Mouse (Mus musculus) urinary bladder, postnatal 36 days (tissue): ENCODE data around the gene Gm12569.

ENCODE experiments used
- DNase-seq, 2 experiments: peaks; one replicate each; pipeline ENCODE4 v3.0.0; 2022; ENCODE audit warnings: low spot score in 2 of 2, mixed read lengths in 1 of 2

Gm12569 gene

GRCm38 (mm10) chr11:51220308-51220707 lies at the start of gene Gm12569:
TSS of gene Gm12569 (plus strand) at chr11:51220473.
- DNase-seq = no peak

DNA sequence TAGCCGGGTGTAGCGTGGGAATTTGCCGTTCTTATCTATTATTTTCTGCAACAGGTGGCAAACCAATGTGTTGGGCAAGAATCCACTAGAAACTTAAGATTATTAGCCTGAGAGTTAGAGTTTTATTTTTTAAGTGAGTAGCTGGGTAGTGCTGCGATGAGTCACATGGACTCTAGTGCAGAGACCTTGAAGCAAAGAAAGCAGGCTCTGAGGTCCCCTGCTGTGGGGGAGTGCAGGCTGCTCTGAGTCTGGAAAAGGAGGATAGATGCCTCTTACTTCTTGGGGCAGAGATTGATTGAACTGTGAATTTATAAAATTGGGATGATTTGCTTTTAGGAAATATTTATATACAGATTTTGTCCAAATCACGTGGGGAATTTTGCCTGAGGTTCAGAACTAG lies 17.5 kb upstream of the Gm12569 start:
- no peak for DNase-seq

- no peak for DNase-seq
Observed at GRCm38 (mm10) chr11:51207758-51208157, 12.5 kb upstream of the Gm12569 start.

GRCm38 (mm10) chr11:51211426-51211825 lies 8.8 kb upstream of the Gm12569 start:
- no peak for DNase-seq

DNA sequence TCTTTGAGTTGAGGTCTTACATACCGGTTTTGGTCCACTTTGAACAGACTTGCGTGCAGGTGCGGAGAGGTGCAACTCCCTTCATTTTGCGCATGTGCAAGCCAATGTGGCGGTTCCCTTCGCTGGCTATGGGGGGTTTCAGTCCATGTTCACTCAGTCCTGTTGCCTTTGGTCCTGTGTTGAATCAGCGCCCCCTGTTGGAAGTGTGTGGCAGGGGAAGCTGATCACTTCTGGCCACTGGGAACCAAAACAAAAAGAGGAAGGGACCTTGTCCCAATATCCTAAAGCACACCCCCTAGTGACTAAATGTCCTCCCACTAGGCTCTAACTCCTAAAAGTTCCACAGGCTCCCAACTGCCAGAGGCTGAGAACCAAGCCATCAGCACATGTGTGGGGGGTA lies 6.3 kb upstream of the Gm12569 start:
- no peak for DNase-seq

- DNase-seq = no peak
Observed at GRCm38 (mm10) chr11:51219396-51219980, 785 bp upstream of the Gm12569 start.

DNA sequence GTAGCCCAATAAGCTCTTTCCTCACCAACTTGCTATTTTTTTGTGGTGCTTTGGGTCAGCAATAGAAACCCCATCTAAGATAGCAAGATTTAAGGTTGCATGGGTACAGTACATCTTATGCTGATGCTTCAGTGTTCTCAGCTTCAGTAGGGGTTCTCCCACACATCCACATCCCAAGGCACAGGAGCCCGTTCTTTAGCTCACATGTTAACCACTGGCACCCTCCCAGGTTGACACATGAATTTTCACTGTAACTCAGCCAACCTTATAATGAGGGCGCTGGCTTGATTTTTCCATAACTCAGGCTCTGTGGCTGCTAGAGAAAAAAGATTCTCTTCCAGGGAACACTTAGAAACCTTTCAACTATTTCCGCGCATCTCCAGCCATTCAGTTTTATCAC lies 6.8 kb downstream of the Gm12569 start:
- DNase-seq = no peak

GRCm38 (mm10) chr11:51234626-51235025 lies 14.4 kb downstream of the Gm12569 start:
- DNase-seq = no peak

- DNase-seq = no peak
Observed at GRCm38 (mm10) chr11:51242897-51243296, 22.6 kb downstream of the Gm12569 start.

- no peak for DNase-seq
Observed at GRCm38 (mm10) chr11:51257006-51257405, 36.7 kb downstream of the Gm12569 start.

DNA sequence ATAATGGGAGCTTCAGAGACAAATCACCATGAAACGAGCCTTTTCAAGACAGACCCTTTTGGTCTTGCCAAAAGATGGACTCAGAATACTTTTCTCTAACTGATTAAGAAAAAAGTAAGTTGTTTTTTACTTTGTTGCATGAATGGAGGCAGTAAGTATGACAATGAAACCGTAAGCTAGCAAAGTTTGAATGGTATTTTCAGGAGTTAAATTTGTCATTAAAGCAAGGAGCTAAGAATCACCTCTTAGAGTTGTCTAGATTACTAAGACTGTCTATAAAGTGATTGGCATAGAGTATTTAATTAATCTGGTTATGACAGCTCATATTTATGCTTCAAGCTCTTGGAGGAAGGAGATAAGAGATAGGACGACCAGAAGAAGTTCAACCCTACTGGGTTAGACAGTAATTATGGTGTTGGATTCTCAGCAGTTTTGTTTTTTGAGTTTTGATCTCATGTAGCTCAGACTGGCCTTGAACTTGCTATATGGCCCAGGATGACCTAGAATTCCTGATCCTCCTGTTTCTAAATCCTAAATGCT lies 41.5 kb downstream of the Gm12569 start, which contains the start of gene Clk4:
TSS of gene Clk4 (plus strand) at position 51 of the 540 bp plus-strand sequence.
- DNase-seq = no peak

DNA sequence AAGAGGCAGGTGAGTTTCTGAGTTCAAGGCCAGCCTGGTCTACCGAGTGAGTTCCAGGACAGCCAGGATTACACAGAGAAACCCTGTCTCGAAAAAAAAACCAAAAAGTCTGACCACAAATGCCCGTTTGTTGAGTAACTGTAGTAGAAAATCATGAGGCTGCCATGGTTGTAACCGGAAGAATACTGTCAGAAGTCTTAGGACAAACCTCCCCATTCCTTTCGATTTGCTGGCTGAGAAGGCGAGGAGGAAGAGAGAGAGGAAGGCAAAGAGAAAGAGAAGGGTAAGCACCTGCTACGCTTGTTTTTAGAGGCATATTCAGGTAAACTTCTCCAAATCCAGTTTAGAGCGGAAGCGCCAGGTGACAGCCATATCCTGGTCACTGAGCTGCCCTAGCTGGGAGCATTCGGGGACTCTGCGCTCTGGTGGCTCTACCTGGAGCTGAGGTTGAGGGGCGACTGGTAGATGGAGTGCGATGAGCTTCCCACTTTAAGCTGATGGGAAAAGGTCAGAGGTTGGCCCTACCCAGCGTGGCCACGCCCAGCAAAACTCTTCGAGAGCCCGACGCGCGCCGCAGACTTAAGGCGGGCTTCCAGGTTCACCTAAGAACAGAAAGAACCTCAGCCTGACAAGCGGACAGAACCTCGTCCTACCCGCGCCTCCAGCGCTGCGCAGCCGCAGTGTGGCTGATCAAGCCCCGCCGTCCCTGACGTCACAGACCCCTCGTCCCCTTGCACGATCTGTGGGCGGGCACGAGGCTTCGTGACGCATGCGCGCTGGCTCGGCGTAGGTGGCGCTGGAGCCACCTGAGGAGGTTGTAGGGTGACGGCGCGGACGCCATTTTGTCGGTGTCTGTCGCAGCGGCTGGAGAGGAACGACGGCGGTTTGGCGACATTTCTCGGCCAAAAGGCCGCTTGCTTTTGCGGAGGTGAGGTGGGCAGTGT lies 42.3 kb downstream of the Gm12569 start, which contains the start of gene BC049762:
TSS of gene BC049762 (minus strand) at position 705 of the 944 bp plus-strand sequence.
- DNase-seq = peak; percentile 98 to 99

GRCm38 (mm10) chr11:51263286-51263831 lies 43.1 kb downstream of the Gm12569 start:
- DNase-seq = peak in 1 of 2 experiments; percentile 57

DNA sequence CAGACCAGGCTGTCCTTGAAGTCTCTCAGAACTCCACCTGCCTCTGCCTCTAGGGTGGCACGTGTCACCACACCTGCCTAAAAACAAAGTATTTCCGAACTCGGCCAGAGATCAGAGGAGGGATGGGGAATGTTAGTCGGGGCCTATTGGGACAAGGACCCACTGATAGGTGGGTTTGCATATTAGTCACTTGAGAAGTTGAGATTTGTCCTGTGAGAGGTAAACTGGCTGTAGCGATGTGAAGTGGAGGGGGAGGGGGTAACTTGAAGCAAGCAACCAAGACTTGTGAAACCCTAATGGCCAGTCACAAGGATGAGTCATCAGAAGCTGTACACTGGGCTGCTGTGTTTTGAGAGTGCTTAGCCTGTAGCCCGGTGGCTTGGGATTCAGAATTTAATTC lies 44.1 kb downstream of the Gm12569 start:
- DNase-seq = peak; percentile 19 to 41

GRCm38 (mm10) chr11:51265326-51265725 lies 45.1 kb downstream of the Gm12569 start:
- no peak for DNase-seq

DNA sequence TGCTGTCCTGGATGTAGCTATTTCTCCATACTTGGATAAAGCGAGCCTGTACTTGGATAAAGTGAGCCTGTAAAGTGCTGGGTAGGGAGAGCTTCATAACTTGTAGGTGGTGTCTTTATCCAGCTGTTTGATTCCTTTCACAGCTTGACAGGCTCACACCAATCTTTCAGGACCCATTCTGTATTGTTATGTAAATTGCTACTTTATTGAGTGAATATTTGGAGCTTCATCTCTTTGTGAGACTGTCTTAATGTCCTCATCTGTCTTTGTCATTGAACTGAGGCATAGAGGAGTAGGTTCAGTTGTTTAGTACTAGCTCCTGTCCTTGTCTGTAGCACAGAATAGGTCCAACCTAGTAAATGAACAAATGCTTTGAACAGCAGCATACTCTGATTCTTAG lies 54.1 kb downstream of the Gm12569 start:
- no peak for DNase-seq
